Mouse (Mus musculus): Measurements from ENCODE around the gene Foxred1.

GRCm38 (mm10) chr9:35210542-35211474 is at the start of gene Foxred1:
- TF ChIP-seq CTCF (IDR thresholded peaks at IDR 0.05; ENCODE audit: low read depth, low read length) = no peak
- no peak for TF ChIP-seq POLR2A (IDR thresholded peaks at IDR 0.05; ENCODE audit: borderline replicate concordance, low read depth, low read length)

Data from bone marrow macrophage, adult 2 months (primary cell).